Mouse (Mus musculus) heart, embryonic 13.5 days (tissue): ENCODE results near the gene Samd4. TPM values are rescaled to one million over a fixed set of nuclear protein-coding genes. Genes with fewer than 3 reads are reported as not detected.
A peak's percentile ranks its signal among the peaks of the same experiment; 100 is the strongest.
"Not testable (repeated sequence)": the region's sequence is repeated elsewhere in the genome, so short reads cannot be mapped to it uniquely, and the experiment has no call there.

Experiments used
- ATAC-seq: fragments of 200-750 bp; cut with Nextera tagmentation; 2 replicates; pipeline ENCODE4 v1.8.0; 2017; ENCODE audit warnings: moderate TSS enrichment; ENCODE audit not compliant: insufficient number of reproducible peaks, low FRiP score, low TSS enrichment; ENCODE audit errors: extremely low read depth
- H3K27ac ChIP-seq: fragments of 300-500 bp; sonication (generic); replicated peaks from 2 replicates; pipeline ENCODE4 v1.5.1; 2015; ENCODE audit warnings: moderate library complexity, mild to moderate bottlenecking, inconsistent platforms
- H3K27me3 ChIP-seq: fragments of 300-500 bp; sonication (generic); replicated peaks from 2 replicates; pipeline ENCODE4 v1.6.1; 2015; ENCODE audit warnings: mild to moderate bottlenecking, inconsistent platforms
- H3K36me3 ChIP-seq: fragments of 300-500 bp; sonication (generic); 2 replicates; pipeline ENCODE4 v1.6.1; 2015; ENCODE audit warnings: mild to moderate bottlenecking, inconsistent platforms
- H3K4me1 ChIP-seq: fragments of 300-500 bp; sonication (generic); 2 replicates; pipeline ENCODE4 v1.6.1; 2015; ENCODE audit warnings: inconsistent platforms
- H3K4me2 ChIP-seq: fragments of 300-500 bp; sonication (generic); 2 replicates; pipeline ENCODE4 v1.6.1; 2015; ENCODE audit warnings: inconsistent platforms, mild to moderate bottlenecking, moderate library complexity
- H3K4me3 ChIP-seq: fragments of 300-500 bp; sonication (generic); 2 replicates; pipeline ENCODE4 v1.5.1; 2015; ENCODE audit warnings: moderate library complexity, mild to moderate bottlenecking, inconsistent platforms
- H3K9ac ChIP-seq: fragments of 300-500 bp; sonication (generic); 2 replicates; pipeline ENCODE4 v1.6.1; 2015; ENCODE audit warnings: inconsistent platforms, mild to moderate bottlenecking, moderate library complexity
- H3K9me3 ChIP-seq: fragments of 300-500 bp; sonication (generic); 2 replicates; pipeline ENCODE4 v1.6.1; 2016; ENCODE audit warnings: inconsistent platforms
- WGBS: fragments of 180-500 bp; shearing (Covaris S2); methylation state at CpG from one replicate; pipeline ENCODE4 v1.1.7; 2015; ENCODE audit warnings: mixed read lengths; 5-methylcytosine and 5-hydroxymethylcytosine counted together
- polyA plus RNA-seq: library from polyadenylated mRNA; unstranded; fragments of >200 nt; fragmentation: Nextera tagmentation; extraction: Ambion mirVana; gene quantifications from 2 replicates; pipeline ENCODE4 v1.2.1, GENCODE M21; 2015

Samd4 gene
- polyA plus RNA-seq, 1 experiment from 2014 or later = 13.4 TPM

DNA sequence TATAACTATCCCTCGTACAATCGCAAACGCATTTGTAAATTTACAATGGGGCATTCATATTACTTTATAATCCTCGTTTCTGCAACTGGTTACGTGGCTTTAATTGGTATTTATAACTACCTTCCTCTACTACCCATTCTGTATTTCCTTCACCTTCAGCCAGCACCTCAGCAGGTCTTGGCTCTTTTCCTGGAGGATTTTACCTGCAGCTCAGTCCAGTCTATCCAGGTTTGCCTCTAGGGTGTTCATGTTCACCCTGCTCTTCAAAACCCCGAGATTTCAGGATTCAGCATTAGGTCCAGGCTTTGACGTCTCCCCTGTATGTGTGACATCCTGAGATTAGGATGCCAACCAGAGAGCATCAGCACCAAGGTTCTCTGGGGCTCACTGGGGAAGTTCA is 227.7 kb downstream of the Samd4 start:
- H3K9me3 ChIP-seq, H3K4me2 ChIP-seq, H3K4me1 ChIP-seq, H3K27ac ChIP-seq, H3K9ac ChIP-seq, H3K4me3 ChIP-seq, H3K27me3 ChIP-seq, ATAC-seq: not testable (repeated sequence)
- 80% methylated on average over 7 of the region's 7 CpGs for WGBS
- peaks cover 19% of the 10 kb centered on the region for H3K36me3 ChIP-seq

DNA sequence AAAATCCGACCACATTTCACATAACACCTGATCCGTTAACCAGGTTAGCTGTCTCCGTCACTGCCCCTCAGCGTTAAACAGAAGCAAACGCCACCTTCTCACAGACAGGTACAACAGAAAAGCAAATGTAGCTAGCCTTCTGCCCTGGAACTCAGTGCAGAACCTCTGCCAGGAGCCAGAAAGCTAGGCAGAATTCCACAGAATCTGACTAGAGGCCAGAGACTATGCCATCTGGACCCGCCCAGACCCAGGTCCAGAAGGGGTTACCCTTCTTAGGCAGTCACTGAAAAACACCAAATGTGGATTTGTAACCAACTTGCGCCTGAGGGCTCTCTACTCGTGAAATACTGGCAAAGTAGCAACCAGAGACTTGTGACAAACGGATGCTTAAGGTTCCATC is 228.7 kb downstream of the Samd4 start:
- ATAC-seq = no peak
- H3K4me2 ChIP-seq = no peak overlapping the region
- peaks cover 12% of the 10 kb centered on the region for H3K36me3 ChIP-seq
- H3K4me3 ChIP-seq = no peak overlapping the region
- H3K9ac ChIP-seq = 0 out of 2 replicates have a peak overlapping the region, but pooled peaks have one; percentile 10
- no peaks in the 10 kb centered on the region for H3K9me3 ChIP-seq
- H3K4me1 ChIP-seq = peaks cover 4% of the 10 kb centered on the region; the same call in 1 of the 2 replicates
- H3K27ac ChIP-seq = no peak overlapping the region
- H3K27me3 ChIP-seq = no peaks in the 10 kb centered on the region; the same call in 1 of the 2 replicates
- 46% methylated on average over 9 of the region's 9 CpGs for WGBS

DNA sequence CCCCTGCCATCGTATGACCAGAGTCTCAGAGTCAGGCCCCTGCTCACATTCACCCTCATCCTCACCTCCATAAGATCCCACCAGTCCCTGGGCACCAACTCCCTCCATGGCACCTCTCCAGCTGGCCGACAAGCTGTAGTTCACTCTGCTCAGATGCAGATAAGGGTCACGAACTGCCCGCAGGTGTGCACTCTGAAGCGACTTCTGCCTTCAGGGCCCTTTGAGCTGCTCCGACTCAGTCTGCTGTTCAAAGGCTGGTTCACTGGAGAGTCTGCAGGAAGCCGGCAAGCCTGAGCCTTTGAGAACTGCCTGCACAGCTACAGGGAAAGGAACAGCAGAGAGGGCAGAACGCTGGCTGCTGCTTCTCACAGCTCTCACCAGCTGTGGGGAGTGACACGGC is 232.5 kb downstream of the Samd4 start:
- H3K9ac ChIP-seq = no peak overlapping the region
- no peak overlapping the region for H3K27ac ChIP-seq
- no peak overlapping the region for H3K4me3 ChIP-seq
- no peaks in the 10 kb centered on the region; the same call in 1 of the 2 replicates for H3K27me3 ChIP-seq
- H3K4me1 ChIP-seq = peaks cover 5% of the 10 kb centered on the region; the same call in 1 of the 2 replicates
- H3K36me3 ChIP-seq = no peaks in the 10 kb centered on the region
- no peak overlapping the region for H3K4me2 ChIP-seq
- H3K9me3 ChIP-seq = no peaks in the 10 kb centered on the region
- WGBS = 63% methylated on average over 8 of the region's 9 CpGs
- ATAC-seq = no peak

GRCm38 (mm10) chr14:47116062-47116762 is 233.6 kb downstream of the Samd4 start:
- Histone ChIP-seq H3K9me3 (no peaks in the 10 kb centered on the region), H3K4me1 (peaks cover 5% of the 10 kb centered on the region; the same call in 1 of the 2 replicates), H3K27ac (no peak overlapping the region), H3K27me3 (no peaks in the 10 kb centered on the region; the same call in 1 of the 2 replicates), H3K36me3 (no peaks in the 10 kb centered on the region), H3K4me2 (no peak overlapping the region), H3K4me3 (no peak overlapping the region), H3K9ac (no peak overlapping the region)
- ATAC-seq = no peak
- 53% methylated on average over 9 of the region's 10 CpGs for WGBS

DNA sequence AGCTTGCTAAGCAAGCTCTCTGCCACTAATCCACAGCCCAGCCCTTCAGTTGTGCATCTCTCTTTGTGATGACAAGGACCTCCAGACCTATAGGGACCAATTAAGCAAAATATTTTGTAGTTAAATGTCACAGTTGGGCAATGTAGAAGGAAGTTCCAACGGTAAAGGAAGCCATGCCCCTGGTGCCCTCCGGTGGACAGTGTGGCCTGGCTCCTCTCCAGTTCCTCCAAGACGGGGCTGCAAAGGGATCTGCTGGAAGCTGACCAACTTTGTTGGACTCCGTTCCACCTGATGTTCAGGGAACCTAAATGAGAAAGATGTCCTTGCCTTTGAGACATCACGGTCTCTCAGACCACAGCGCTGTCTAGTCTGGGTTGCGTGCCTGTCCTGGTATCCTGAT is 234.9 kb downstream of the Samd4 start:
- no peak overlapping the region for H3K4me2 ChIP-seq
- no peak overlapping the region for H3K27ac ChIP-seq
- no peaks in the 10 kb centered on the region for H3K9me3 ChIP-seq
- no peak for ATAC-seq
- no peaks in the 10 kb centered on the region for H3K27me3 ChIP-seq
- no peak overlapping the region for H3K9ac ChIP-seq
- H3K4me1 ChIP-seq = peaks cover 5% of the 10 kb centered on the region; the same call in 1 of the 2 replicates
- H3K36me3 ChIP-seq = no peaks in the 10 kb centered on the region
- 64% methylated on average over 7 of the region's 7 CpGs for WGBS
- H3K4me3 ChIP-seq = no peak overlapping the region

DNA sequence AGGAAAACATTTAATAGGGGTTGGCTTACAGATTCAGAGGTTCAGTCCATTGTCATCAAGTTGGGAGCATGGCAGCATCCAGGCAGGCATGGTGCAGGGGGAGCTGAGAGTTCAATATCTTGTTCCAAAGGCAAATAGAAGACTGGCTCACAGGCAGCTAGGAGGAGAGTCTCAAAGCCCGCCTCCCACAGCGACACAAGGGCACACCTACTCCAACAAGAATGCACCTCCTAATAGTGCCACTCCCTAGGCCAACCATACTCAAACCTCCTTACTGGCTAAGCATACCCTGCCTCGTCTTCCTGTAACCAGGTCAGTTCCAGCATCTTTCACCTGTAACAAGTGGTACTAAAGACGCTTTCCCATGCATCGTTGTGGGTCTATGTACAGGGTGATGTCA is 245.3 kb downstream of the Samd4 start:
- 82% methylated on average over 5 of the region's 5 CpGs for WGBS
- Histone ChIP-seq H3K4me1 (no peaks in the 10 kb centered on the region), H3K27ac (no peak overlapping the region), H3K4me3 (no peak overlapping the region), H3K9me3 (no peaks in the 10 kb centered on the region), H3K27me3 (0 out of 2 replicates have a peak, but pooled peaks cover 3% of the 10 kb centered on the region), H3K4me2 (no peak overlapping the region), H3K9ac (no peak overlapping the region), H3K36me3 (no peaks in the 10 kb centered on the region)
- ATAC-seq = no peak

- H3K9me3 ChIP-seq = no peaks in the 10 kb centered on the region
- no peak overlapping the region for H3K4me3 ChIP-seq
- no peak overlapping the region for H3K4me2 ChIP-seq
- no peak overlapping the region for H3K27ac ChIP-seq
- no peak overlapping the region for H3K9ac ChIP-seq
- H3K4me1 ChIP-seq = peaks cover 7% of the 10 kb centered on the region; the same call in 1 of the 2 replicates
- 70% methylated on average over 10 of the region's 10 CpGs for whole genome bisulfite sequencing
- no peaks in the 10 kb centered on the region for H3K27me3 ChIP-seq
- no peak for ATAC-seq
- no peaks in the 10 kb centered on the region for H3K36me3 ChIP-seq
Measured at GRCm38 (mm10) chr14:47133948-47134347, 251.3 kb downstream of the Samd4 start.

DNA sequence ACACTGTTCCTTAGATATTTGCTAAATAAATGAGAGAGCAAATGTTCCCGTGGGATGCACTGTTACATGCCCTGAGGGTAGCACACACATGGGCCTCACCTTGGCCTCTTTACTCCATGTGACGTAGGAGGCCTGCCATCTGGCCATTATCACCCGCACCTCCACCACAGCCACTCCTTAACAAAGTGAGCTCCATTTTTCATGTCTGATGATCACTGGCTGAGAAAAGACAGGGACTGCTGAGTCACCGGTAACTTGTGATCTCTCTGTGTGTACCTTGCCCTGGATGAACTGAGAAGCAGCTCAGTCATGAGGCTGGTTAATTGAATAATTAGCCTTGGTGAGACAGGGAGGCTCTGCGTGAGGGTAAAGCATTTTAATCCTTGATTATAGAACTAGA is 254.0 kb downstream of the Samd4 start:
- H3K4me2 ChIP-seq = no peak overlapping the region
- peaks cover 7% of the 10 kb centered on the region; the same call in 1 of the 2 replicates for H3K4me1 ChIP-seq
- WGBS = 50% methylated on average over 5 of the region's 5 CpGs
- H3K27ac ChIP-seq = no peak overlapping the region
- H3K9ac ChIP-seq = no peak overlapping the region
- no peaks in the 10 kb centered on the region for H3K36me3 ChIP-seq
- H3K9me3 ChIP-seq = no peaks in the 10 kb centered on the region
- no peak overlapping the region for H3K4me3 ChIP-seq
- no peak for ATAC-seq
- H3K27me3 ChIP-seq = no peaks in the 10 kb centered on the region

- H3K9me3 ChIP-seq = no peaks in the 10 kb centered on the region
- no peak overlapping the region for H3K4me3 ChIP-seq
- no peak overlapping the region for H3K9ac ChIP-seq
- 45% methylated on average over 3 of the region's 3 CpGs for WGBS
- peaks cover 7% of the 10 kb centered on the region; the same call in 1 of the 2 replicates for H3K4me1 ChIP-seq
- no peak overlapping the region for H3K4me2 ChIP-seq
- no peak overlapping the region for H3K27ac ChIP-seq
- ATAC-seq = no peak
- no peaks in the 10 kb centered on the region for H3K27me3 ChIP-seq
- H3K36me3 ChIP-seq = no peaks in the 10 kb centered on the region
Measured at GRCm38 (mm10) chr14:47138853-47139252, 256.2 kb downstream of the Samd4 start.

- Histone ChIP-seq H3K9me3 (peaks cover 3% of the 10 kb centered on the region; the same call in 1 of the 2 replicates), H3K27me3 (peaks cover 4% of the 10 kb centered on the region; the same call in 1 of the 2 replicates), H3K4me3 (no peak overlapping the region), H3K4me1 (no peaks in the 10 kb centered on the region), H3K4me2 (no peak overlapping the region), H3K27ac (no peak overlapping the region), H3K9ac (no peak overlapping the region), H3K36me3 (no peaks in the 10 kb centered on the region)
- ATAC-seq = no peak
- 63% methylated on average over 5 of the region's 5 CpGs for WGBS
Measured at GRCm38 (mm10) chr14:47144326-47144725, 261.7 kb downstream of the Samd4 start.

GRCm38 (mm10) chr14:47151306-47151705 is 268.7 kb downstream of the Samd4 start:
- Histone ChIP-seq H3K4me2 (no peak overlapping the region), H3K4me1 (peaks cover 21% of the 10 kb centered on the region), H3K36me3 (no peaks in the 10 kb centered on the region), H3K4me3 (no peak overlapping the region), H3K9ac (no peak overlapping the region), H3K9me3 (no peaks in the 10 kb centered on the region), H3K27me3 (peaks cover 14% of the 10 kb centered on the region; the same call in 1 of the 2 replicates), H3K27ac (no peak overlapping the region)
- no peak for ATAC-seq
- 79% methylated on average over 6 of the region's 6 CpGs for WGBS

DNA sequence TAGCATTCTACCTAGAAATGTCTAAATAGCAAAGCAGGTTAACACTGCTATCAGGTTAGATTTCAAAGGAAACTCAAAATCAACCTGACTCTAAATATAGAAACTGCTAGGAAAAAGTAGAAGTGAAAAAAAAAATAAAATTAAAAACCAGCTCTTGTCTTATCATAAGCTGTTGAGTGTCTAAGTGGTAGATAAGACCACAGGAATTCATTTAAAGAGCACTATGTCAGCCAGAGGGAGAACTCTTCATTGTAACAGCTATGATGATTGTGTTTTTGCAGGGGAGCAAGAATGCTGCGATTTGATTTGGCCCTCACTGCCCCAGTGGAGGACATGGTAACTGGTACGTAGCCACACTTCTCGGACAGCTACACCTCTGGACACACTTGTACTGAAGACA is 271.6 kb downstream of the Samd4 start:
- H3K4me1 ChIP-seq = peaks cover 21% of the 10 kb centered on the region
- no peak overlapping the region for H3K4me3 ChIP-seq
- no peak for ATAC-seq
- H3K9me3 ChIP-seq = no peaks in the 10 kb centered on the region
- H3K4me2 ChIP-seq = peak overlapping the region; percentile 29
- H3K36me3 ChIP-seq = no peaks in the 10 kb centered on the region
- 0 out of 2 replicates have a peak overlapping the region, but pooled peaks have one; percentile 6 for H3K27ac ChIP-seq
- 28% methylated on average over 3 of the region's 3 CpGs for WGBS
- H3K27me3 ChIP-seq = peaks cover 19% of the 10 kb centered on the region; the same call in 1 of the 2 replicates
- H3K9ac ChIP-seq = no peak overlapping the region
